Comparison of ENCODE assay signal across 32 mouse cellular contexts in the genomic region with DNA sequence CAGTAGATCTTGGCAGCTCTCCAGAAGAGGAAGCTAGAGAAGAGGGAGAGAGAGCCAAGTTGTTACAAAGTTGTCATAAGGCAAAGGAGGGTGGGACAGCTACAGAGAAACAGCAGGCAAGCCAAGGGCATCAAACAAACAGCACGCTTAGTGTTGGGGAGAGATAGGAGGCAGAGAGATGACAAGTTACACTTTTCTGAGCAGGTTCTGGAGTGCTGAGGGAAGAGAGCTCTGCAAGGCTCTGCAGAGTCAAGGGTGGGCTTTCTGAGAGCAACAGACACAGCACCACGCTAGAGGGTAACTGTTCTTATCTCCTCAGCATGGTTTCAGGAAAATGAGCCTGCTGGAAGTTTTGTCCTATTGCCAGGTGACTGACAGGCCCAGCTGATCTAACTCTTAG. TPM values are rescaled to one million over a fixed set of nuclear protein-coding genes. Genes with fewer than 3 reads are reported as not detected.
DNase-seq lines count a peak whose midpoint lies in the region; ATAC-seq and TF ChIP-seq lines count a peak whose summit lies in the region.
"Had no signal": no experiment of that assay in that cellular context is flagged by ENCODE, and none has a peak within 500 bp of the region (broad histone marks: within the 10 kb centered on the region; RNA-seq: fewer than 3 reads in every experiment).

No protein-coding gene starts in this region.

- DNase-seq in heart, adult 2 months = no peak
- peak; percentile 4 for DNase-seq in kidney, postnatal 0 days (ENCODE audit: low spot score)
- no peak for DNase-seq in kidney, postnatal 10 days
- DNase-seq in lung, postnatal 4 days = peak; percentile 3 to 63
- no peak for DNase-seq in lung, adult 18-20 months
- no peak for DNase-seq in layer of hippocampus, adult 8-10 months (ENCODE audit: low spot score in 2 of 2)
- DNase-seq: adrenal gland, adult 8-10 months; cerebellum, adult 2 months; cerebellum, postnatal 14 days; gastrocnemius, adult 2 months; gastrocnemius, postnatal 36 days; heart, postnatal 10 days; kidney, adult 9 months; kidney, postnatal 36 days; midbrain, embryonic 14.5 days; retina, postnatal 1 day; right cerebral cortex, postnatal 14 days; thymus, postnatal 14 days had no signal

- H3K9me3 ChIP-seq in heart, embryonic 13.5 days = no peaks in the 10 kb centered on the region
- H3K9me3 ChIP-seq in kidney, postnatal 0 days (replicated peaks; ENCODE audit: low read length) = no peaks in the 10 kb centered on the region
- H3K9me3 ChIP-seq: hindbrain, embryonic 13.5 days; limb, embryonic 13.5 days had no signal

- H3K9ac ChIP-seq in heart, embryonic 13.5 days = no peak overlapping the region
- no peak overlapping the region for H3K9ac ChIP-seq in heart, adult 2 months (ENCODE audit: low read depth, low read length)
- no peak overlapping the region for H3K9ac ChIP-seq in kidney, postnatal 0 days (ENCODE audit: low read depth, low read length)
- H3K9ac ChIP-seq: hindbrain, embryonic 13.5 days; limb, embryonic 13.5 days had no signal

- peak overlapping the region; percentile 62 for H3K27ac ChIP-seq in heart, embryonic 13.5 days (replicated peaks)
- H3K27ac ChIP-seq in heart, adult 2 months = no peak overlapping the region
- H3K27ac ChIP-seq in kidney, postnatal 0 days = no peak overlapping the region
- H3K27ac ChIP-seq: gastrocnemius, adult 2 months; hindbrain, embryonic 13.5 days; layer of hippocampus, adult 2 months; limb, embryonic 13.5 days; macrophage had no signal

- intact Hi-C loops in heart, adult 2 months (cut with DNase I) = no loop called here

- 15% methylated on average over 2 of the region's 2 CpGs for WGBS in heart, embryonic 13.5 days
- 11% methylated on average over 2 of the region's 2 CpGs for WGBS in heart, adult 2 months
- WGBS in kidney, postnatal 0 days = 34% methylated on average over 2 of the region's 2 CpGs

- TF ChIP-seq EP300 in heart, adult 2 months (IDR thresholded peaks at IDR 0.05; ENCODE audit: insufficient read depth, low read depth, low read length) = no peak

- no peak for TF ChIP-seq CTCF in heart, adult 2 months (IDR thresholded peaks at IDR 0.05)
- no peak for TF ChIP-seq CTCF in kidney, postnatal 0 days (IDR thresholded peaks at IDR 0.05; ENCODE audit: low read depth)

- ATAC-seq in heart, embryonic 13.5 days (ENCODE audit: extremely low read depth, insufficient number of reproducible peaks, low FRiP score, low TSS enrichment) = no peak
- ATAC-seq in kidney, postnatal 0 days (replicated peaks; ENCODE audit: low FRiP score, low read depth) = no peak
- ATAC-seq: forebrain, embryonic 16.5 days; intestine, embryonic 16.5 days had no signal

- no peaks in the 10 kb centered on the region for H3K79me2 ChIP-seq in heart, adult 2 months (replicated peaks; ENCODE audit: control insufficient read depth, insufficient read depth, low read length)

- H3K36me3 ChIP-seq in heart, embryonic 13.5 days = no peaks in the 10 kb centered on the region
- H3K36me3 ChIP-seq in heart, adult 2 months (ENCODE audit: control insufficient read depth, insufficient read depth, low read length) = no peaks in the 10 kb centered on the region
- no peaks in the 10 kb centered on the region for H3K36me3 ChIP-seq in kidney, postnatal 0 days (ENCODE audit: insufficient read depth, low read length)
- H3K36me3 ChIP-seq: hindbrain, embryonic 13.5 days; limb, embryonic 13.5 days had no signal

- TF ChIP-seq POLR2A in heart, adult 2 months (IDR thresholded peaks at IDR 0.05; ENCODE audit: insufficient read depth, low read depth, low read length) = no peak

- no peak overlapping the region for H3K4me2 ChIP-seq in heart, embryonic 13.5 days
- H3K4me2 ChIP-seq in kidney, postnatal 0 days (ENCODE audit: low read length) = no peak overlapping the region
- H3K4me2 ChIP-seq: hindbrain, embryonic 13.5 days; limb, embryonic 13.5 days; liver, embryonic 11.5 days had no signal

- H3K4me3 ChIP-seq in heart, embryonic 13.5 days = no peak overlapping the region
- H3K4me3 ChIP-seq in heart, adult 2 months = no peak overlapping the region
- H3K4me3 ChIP-seq in kidney, postnatal 0 days (replicated peaks; ENCODE audit: low read depth, low read length) = no peak overlapping the region
- H3K4me3 ChIP-seq: erythroblast, embryonic 14.5 days; gastrocnemius, adult 2 months; hindbrain, embryonic 13.5 days; layer of hippocampus, adult 2 months; limb, embryonic 13.5 days had no signal

- 0 out of 2 replicates have a peak, but pooled peaks cover 3% of the 10 kb centered on the region for H3K4me1 ChIP-seq in heart, embryonic 13.5 days
- H3K4me1 ChIP-seq in heart, adult 2 months (ENCODE audit: control insufficient read depth, insufficient read depth, low read length) = no peaks in the 10 kb centered on the region
- no peaks in the 10 kb centered on the region for H3K4me1 ChIP-seq in kidney, postnatal 0 days (replicated peaks; ENCODE audit: insufficient read depth, low read length)
- H3K4me1 ChIP-seq: hindbrain, embryonic 13.5 days; limb, embryonic 13.5 days had no signal

- H3K27me3 ChIP-seq in heart, embryonic 13.5 days (replicated peaks) = no peaks in the 10 kb centered on the region
- H3K27me3 ChIP-seq in heart, adult 2 months (ENCODE audit: control insufficient read depth, insufficient read depth, low read length) = no peaks in the 10 kb centered on the region
- no peaks in the 10 kb centered on the region for H3K27me3 ChIP-seq in kidney, postnatal 0 days (ENCODE audit: insufficient read depth, low read length)
- H3K27me3 ChIP-seq: hindbrain, embryonic 13.5 days; limb, embryonic 13.5 days had no signal

RNA-seq across cellular contexts. Expression of a gene that starts 35.7 kb away (rescaled TPM):
- not detected in 2 replicates for polyA plus RNA-seq in heart, embryonic 13.5 days (2015; fragmentation: Nextera tagmentation; extraction: Ambion mirVana)
- under 1 TPM in 1 of 2 experiments, not detected in 1; 0.13 TPM for total RNA-seq in heart, adult 2 months (2021)
- not detected in 2 replicates for polyA plus RNA-seq in heart, adult 2 months (2012; rRNA removed)
- polyA plus RNA-seq in kidney, postnatal 0 days (2015; fragmentation: Nextera tagmentation; extraction: Ambion mirVana) = not detected in 2 replicates
- not detected for total RNA-seq in layer of hippocampus, adult 8-10 months (2022)
- total RNA-seq: adrenal gland, adult 8-10 months; gastrocnemius, adult 2 months; gastrocnemius, postnatal 36 days; layer of hippocampus, postnatal 25 days; monocyte, adult 5-6 weeks had no signal
- polyA plus RNA-seq: erythroblast, embryonic 14.5 days; forebrain, embryonic 11.5 days; forebrain, embryonic 16.5 days; hindbrain, embryonic 13.5 days; limb, embryonic 13.5 days; macrophage; midbrain, embryonic 14.5 days; neural tube, embryonic 14.5 days; stomach, embryonic 14.5 days had no signal

Comparison
In these comparisons a context has a peak if more than half of its experiments do, and no peak if none do; other contexts are left out.
1. DNase-seq: peak in kidney, postnatal 0 days (single experiment) and lung, postnatal 4 days (2 of 2); none in heart, adult 2 months (0 of 2), kidney, postnatal 10 days (single experiment), lung, adult 18-20 months (0 of 2) and layer of hippocampus, adult 8-10 months (0 of 2).